ENCODE assay signal across 10 mouse cellular contexts in the genomic region with DNA sequence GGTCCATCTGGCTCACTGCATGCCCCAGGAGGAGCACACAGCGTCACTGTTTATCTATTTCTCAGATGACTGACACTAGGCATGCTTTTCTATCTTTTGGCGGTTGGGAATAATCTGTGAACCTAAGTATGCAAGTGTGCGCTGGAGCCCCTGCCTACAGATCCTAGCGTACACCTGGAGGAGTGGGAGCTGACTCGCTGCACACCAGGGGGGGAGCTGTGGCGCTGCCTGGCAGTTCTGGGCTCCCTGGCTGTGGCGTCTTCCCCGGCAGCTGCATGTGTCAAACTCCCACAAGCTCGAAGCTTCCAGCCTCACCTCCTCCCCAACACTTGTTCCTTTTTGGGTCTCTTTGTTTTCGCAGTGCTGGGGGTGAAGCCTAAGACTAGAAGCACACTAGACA. TPM values are rescaled to one million over a fixed set of nuclear protein-coding genes. Genes with fewer than 3 reads are reported as not detected.
DNase-seq lines count a peak whose midpoint lies in the region; ATAC-seq lines count a peak whose summit lies in the region.
"Had no signal": no experiment of that assay in that cellular context is flagged by ENCODE, and none has a peak within 500 bp of the region (broad histone marks: within the 10 kb centered on the region; RNA-seq: fewer than 3 reads in every experiment).

No protein-coding gene starts in this region.

- H3K36me3 ChIP-seq in hindbrain, embryonic 13.5 days = peaks cover 9% of the 10 kb centered on the region; the same call in 1 of the 2 replicates
- H3K36me3 ChIP-seq in hindbrain, embryonic 16.5 days (ENCODE audit: control insufficient read depth, insufficient read depth, low read length) = no peaks in the 10 kb centered on the region

- 0 out of 2 replicates have a peak overlapping the region, but pooled peaks have one; percentile 2 for H3K9ac ChIP-seq in hindbrain, embryonic 13.5 days
- H3K9ac ChIP-seq in hindbrain, embryonic 16.5 days (ENCODE audit: low read depth, low read length) = no peak overlapping the region
- H3K9ac ChIP-seq: hindbrain, embryonic 15.5 days had no signal

- peak; percentile 47 for DNase-seq in thymus, postnatal 4 days
- DNase-seq in thymus, postnatal 14 days = no peak
- DNase-seq in left cerebral cortex, postnatal 36 days (ENCODE audit: low spot score in 2 of 2) = peak; percentile 77 to 87
- DNase-seq in testis, postnatal 14 days (ENCODE audit: low spot score) = peak; percentile 35
- DNase-seq in kidney, postnatal 36 days = no peak
- DNase-seq in urinary bladder, postnatal 25 days (ENCODE audit: low spot score) = no peak

- H3K4me1 ChIP-seq in hindbrain, embryonic 13.5 days (replicated peaks) = peaks cover 55% of the 10 kb centered on the region
- H3K4me1 ChIP-seq in hindbrain, embryonic 16.5 days (ENCODE audit: control insufficient read depth, insufficient read depth, low read depth, low read length) = peaks cover 20% of the 10 kb centered on the region

- H3K27me3 ChIP-seq in hindbrain, embryonic 13.5 days = no peaks in the 10 kb centered on the region
- no peaks in the 10 kb centered on the region for H3K27me3 ChIP-seq in hindbrain, embryonic 16.5 days (replicated peaks; ENCODE audit: control insufficient read depth, insufficient read depth, low read length)
- H3K27me3 ChIP-seq: hindbrain, embryonic 15.5 days had no signal

- intact Hi-C loops in left cerebral cortex, postnatal 36 days (cut with DNase I) = loop anchor here (5.0 kb wide), 2 partner anchors 34 to 69 kb away; a partner anchor contains a TSS

- WGBS in hindbrain, embryonic 13.5 days = 54% methylated on average over 10 of the region's 10 CpGs
- 45% methylated on average over 10 of the region's 10 CpGs for WGBS in hindbrain, embryonic 16.5 days

- H3K4me3 ChIP-seq in hindbrain, embryonic 13.5 days = no peak overlapping the region
- no peak overlapping the region for H3K4me3 ChIP-seq in hindbrain, embryonic 16.5 days (ENCODE audit: low read length)
- H3K4me3 ChIP-seq: hindbrain, embryonic 15.5 days had no signal

- no peak for ATAC-seq in hindbrain, embryonic 13.5 days (ENCODE audit: low FRiP score)
- ATAC-seq in hindbrain, embryonic 16.5 days = no peak

- H3K9me3 ChIP-seq in hindbrain, embryonic 13.5 days = no peaks in the 10 kb centered on the region
- H3K9me3 ChIP-seq in hindbrain, embryonic 16.5 days (ENCODE audit: control insufficient read depth, low read length) = no peaks in the 10 kb centered on the region
- H3K9me3 ChIP-seq: hindbrain, embryonic 15.5 days had no signal

- H3K27ac ChIP-seq in hindbrain, embryonic 13.5 days = no peak overlapping the region
- no peak overlapping the region for H3K27ac ChIP-seq in hindbrain, embryonic 16.5 days (ENCODE audit: low read depth, low read length)
- H3K27ac ChIP-seq: hindbrain, embryonic 15.5 days; macrophage had no signal

- no peak overlapping the region for H3K4me2 ChIP-seq in hindbrain, embryonic 13.5 days
- H3K4me2 ChIP-seq in hindbrain, embryonic 16.5 days (ENCODE audit: low read length) = no peak overlapping the region
- H3K4me2 ChIP-seq: hindbrain, embryonic 15.5 days had no signal

RNA-seq across cellular contexts. Expression of a gene that starts 21.5 kb away (rescaled TPM):
- polyA plus RNA-seq in hindbrain, embryonic 13.5 days (2015; fragmentation: Nextera tagmentation; extraction: Ambion mirVana) = 35.6 and 37.6 TPM in 2 replicates
- 45.9 and 55.1 TPM in 2 replicates for polyA plus RNA-seq in hindbrain, embryonic 16.5 days (2015; fragmentation: Nextera tagmentation; extraction: Ambion mirVana)
- 100 to 1,000 TPM; 116 to 140 TPM for total RNA-seq in left cerebral cortex, postnatal 36 days (2021)

RNA-seq across cellular contexts. Expression of a gene that starts 44.6 kb away (rescaled TPM):
- polyA plus RNA-seq in hindbrain, embryonic 13.5 days (2015; fragmentation: Nextera tagmentation; extraction: Ambion mirVana) = 0.14 and 0.96 TPM in 2 replicates
- 0.58 and 2.8 TPM in 2 replicates for polyA plus RNA-seq in hindbrain, embryonic 16.5 days (2015; fragmentation: Nextera tagmentation; extraction: Ambion mirVana)
- total RNA-seq in left cerebral cortex, postnatal 36 days (2021) = under 1 TPM; 0.25 to 0.88 TPM
- polyA plus RNA-seq: macrophage had no signal

RNA-seq across cellular contexts. Expression of a gene that starts 58.9 kb away (rescaled TPM):
- polyA plus RNA-seq in hindbrain, embryonic 13.5 days (2015; fragmentation: Nextera tagmentation; extraction: Ambion mirVana) = 24.3 and 25.8 TPM in 2 replicates
- 36.1 and 37.5 TPM in 2 replicates for polyA plus RNA-seq in hindbrain, embryonic 16.5 days (2015; fragmentation: Nextera tagmentation; extraction: Ambion mirVana)
- 10 to 100 TPM; 43.6 to 44.6 TPM for total RNA-seq in left cerebral cortex, postnatal 36 days (2021)

Comparison
In these comparisons a context has a peak if more than half of its experiments do, and no peak if none do; other contexts are left out.
1. DNase-seq: peak in thymus, postnatal 4 days (single experiment), left cerebral cortex, postnatal 36 days (2 of 2) and testis, postnatal 14 days (single experiment); none in thymus, postnatal 14 days (single experiment), kidney, postnatal 36 days (0 of 2) and urinary bladder, postnatal 25 days (single experiment).